Mouse (Mus musculus) heart, postnatal 25 days (tissue): ENCODE results near the gene Glra1. TPM values are rescaled to one million over a fixed set of nuclear protein-coding genes. Genes with fewer than 3 reads are reported as not detected.

Source experiments
- DNase-seq: peaks from one replicate; pipeline ENCODE4 v3.0.0; 2022; ENCODE audit warnings: low spot score
- intact Hi-C: fragments of 180-260 bp; cut with DNase I; formaldehyde crosslinking; loops from one replicate; pipeline ENCODE4 v1.15.1; 2025
- total RNA-seq, 2 experiments: library from RNA; stranded (reverse); gene quantifications; 2 replicates each; pipeline ENCODE4 v1.2.3; 2021

The Glra1 gene
- total RNA-seq, 2 experiments from 2014 or later, result not detected

DNA sequence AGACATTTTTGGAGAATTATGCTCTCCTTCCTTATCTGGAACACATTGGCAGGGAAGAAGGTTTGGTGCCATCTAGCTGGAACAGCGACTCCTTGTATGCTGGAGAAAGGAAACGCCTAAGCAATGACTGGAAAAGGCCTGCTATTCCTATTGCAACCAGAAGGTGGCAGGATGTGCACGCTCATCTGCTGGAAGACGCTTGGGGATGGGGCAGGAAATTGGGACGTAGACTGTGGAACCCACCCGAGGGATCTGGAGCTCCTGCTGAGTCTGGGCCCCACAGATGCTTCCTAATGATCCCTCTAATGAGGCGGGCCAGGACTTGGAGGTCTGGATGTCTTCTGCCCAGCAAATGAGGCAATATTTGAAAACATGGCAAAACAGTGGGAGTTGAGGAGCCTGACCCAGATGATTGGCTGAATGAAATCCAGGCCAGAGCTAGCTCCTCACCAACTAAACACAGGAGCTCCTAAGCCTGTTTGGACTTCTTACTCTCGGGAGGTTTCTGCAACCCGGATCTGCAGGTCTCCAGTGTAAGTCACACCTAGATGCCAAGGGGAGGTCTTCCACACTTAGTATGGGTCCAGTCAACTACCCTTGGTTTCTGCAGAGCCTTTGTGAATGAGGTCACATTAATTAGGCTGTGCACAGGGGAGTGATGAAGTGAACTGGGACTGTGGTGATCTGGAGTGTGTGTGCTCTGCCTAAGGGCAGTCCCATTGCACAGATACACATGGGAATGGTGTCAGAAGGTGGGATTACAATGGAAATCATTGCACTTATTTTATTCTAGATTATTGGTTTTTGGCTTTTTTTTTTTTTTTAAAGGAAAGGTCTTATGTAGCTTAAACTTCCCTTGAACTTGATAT is 89.0 kb downstream of the Glra1 start:
- no peak for DNase-seq
- intact Hi-C loops, result loop anchor here (1.0 kb wide), 2 partner anchors 472 to 586 kb away; no protein-coding TSS in a partner anchor

DNA sequence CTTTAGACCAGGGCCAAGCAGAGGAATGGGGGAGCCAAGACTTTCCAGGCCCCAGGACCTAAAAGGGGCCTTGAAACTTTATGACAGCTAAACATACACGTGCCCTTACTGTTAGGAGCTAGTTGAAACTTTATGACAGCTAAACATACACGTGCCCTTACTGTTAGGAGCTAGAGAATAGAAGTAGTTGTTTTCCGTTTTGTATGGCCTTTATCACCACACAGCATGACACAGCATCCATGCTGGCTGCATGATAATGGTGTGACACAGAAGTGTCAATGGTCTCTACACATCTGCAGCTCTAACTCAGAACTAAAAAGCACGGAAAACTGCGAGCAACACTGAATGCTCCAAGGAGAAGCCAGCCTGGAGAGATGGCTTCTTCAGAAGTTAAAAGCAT is 90.3 kb downstream of the Glra1 start:
- DNase-seq, result no peak
- intact Hi-C loops, result no loop called here

DNA sequence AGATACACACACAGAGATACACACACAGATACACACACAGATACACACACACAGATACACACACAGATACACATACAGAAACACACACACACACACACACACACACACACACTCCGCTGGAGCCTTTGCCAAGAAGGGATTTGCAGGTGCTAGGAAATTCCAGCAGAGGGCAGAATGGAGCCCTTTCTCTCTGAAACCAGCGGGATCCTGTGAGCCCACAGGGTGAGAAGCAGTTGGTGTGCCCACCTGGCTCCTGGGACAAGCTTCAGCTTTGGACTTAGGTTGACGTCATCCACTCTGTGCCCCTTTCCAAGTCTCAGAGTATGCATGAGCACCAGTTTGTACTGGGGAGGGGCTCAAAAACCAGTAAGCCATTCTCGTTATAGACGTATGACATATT is 96.6 kb downstream of the Glra1 start:
- no peak for DNase-seq
- intact Hi-C loops, result no loop called here

DNA sequence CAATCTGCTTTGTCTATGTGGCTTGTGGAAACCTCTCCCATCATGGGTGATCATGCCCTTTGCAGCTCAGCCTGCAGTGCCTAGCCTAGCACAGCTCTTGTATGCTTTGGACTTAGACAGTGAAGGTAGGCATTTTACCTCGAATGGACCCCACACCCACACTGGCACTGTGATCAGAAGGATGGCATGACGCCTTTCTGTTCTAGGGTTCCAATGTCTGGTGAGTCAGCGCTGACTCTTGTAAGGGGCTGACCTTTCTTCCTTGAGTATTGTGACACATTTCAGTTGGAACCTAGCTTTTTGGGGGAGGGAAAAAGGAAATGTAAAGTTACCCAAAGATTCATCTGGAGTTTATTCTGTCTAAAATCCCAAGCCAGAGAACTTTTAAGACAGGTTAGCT is 102.5 kb downstream of the Glra1 start:
- intact Hi-C loops, result no loop called here
- no peak for DNase-seq

DNA sequence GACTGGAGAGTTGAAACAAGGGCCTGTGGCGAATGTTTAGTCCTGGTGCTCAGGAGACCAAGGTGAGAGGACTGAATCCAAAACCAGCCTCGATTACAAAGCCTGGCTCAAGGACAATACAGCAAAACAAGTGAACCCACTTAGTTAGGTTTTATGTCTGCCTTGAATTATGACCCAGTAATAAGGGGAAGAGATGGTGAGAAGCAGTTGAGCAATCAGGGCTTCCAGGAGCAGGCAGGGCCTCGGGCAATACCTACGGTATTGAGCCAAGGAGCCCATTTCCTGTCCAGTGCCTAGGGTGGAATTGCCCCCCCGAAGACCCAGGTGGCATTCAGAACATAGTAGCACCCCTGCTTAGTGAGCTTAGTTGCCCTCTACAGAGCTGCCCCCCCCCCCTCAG is 105.1 kb downstream of the Glra1 start:
- intact Hi-C loops, result no loop called here
- no peak for DNase-seq

DNA sequence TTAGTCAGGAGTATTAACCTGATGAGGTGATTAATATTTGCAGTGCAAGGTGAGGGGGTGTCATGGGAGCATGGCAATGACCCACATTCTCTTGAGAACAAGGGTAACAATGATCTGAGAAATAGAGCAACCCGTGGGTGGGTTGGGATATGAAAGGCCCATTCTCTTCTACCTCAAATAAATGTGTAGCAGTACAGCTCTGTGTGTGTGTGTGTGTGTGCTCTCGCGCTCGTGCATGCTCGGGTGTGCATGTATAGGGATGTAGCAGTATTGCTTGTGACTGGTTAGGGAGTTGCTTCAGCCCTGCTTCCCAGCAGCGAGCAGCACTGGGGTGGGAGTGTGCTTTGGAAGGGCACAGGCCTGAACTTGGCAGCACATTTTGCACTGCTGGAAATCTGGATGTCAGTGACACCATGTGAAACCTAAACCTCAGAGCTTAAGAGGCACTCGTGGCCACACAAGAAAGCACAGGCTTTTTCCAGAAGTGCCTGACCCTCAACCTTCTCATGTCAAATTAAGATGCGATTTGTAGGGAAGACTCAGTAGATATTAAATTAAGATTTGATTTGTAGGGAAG is 106.0 kb downstream of the Glra1 start:
- no peak for DNase-seq
- intact Hi-C loops, result no loop called here

DNA sequence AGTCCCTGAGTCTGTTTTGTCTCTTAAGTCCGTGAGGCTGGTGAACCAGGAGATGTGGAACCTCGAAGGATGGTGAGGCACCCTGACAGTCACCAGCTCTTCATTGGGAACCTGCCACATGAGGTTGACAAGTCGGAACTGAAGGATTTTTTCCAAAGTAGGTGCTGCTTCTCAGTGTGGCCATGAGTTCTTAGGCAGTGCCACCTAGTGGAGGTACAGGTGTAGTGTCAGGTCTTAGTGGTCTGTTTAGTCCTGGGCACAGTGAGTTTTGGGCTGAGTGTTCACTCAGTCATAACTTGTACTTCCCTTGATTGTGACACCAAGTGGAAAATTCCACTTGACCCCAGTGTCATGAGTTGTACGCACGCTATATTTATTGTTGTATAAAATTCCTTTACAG is 110.1 kb downstream of the Glra1 start:
- intact Hi-C loops, result no loop called here

DNA sequence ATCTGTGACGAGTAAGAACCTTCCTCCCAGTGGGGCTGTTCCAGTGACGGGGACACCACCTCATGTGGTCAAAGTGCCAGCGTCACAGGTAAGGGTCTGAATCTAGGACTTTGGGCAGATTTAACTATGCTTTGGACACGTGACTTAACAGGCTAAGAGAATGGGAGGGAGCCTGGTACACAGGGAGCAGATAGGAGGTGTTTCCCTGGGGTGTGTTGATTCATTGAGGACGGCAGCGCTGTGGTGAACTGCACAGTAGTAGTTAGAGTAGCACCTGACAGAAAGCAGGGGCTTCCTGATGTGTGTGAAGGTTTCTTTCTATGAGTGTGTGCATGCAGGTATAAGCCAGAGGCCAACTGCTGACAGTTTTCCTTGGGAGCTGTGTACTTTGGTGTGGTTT is 111.8 kb downstream of the Glra1 start:
- intact Hi-C loops, result no loop called here
- no peak for DNase-seq

More for the DNA sequence above, 110.1 kb downstream of the Glra1 start:
- DNase-seq, result no peak

DNA sequence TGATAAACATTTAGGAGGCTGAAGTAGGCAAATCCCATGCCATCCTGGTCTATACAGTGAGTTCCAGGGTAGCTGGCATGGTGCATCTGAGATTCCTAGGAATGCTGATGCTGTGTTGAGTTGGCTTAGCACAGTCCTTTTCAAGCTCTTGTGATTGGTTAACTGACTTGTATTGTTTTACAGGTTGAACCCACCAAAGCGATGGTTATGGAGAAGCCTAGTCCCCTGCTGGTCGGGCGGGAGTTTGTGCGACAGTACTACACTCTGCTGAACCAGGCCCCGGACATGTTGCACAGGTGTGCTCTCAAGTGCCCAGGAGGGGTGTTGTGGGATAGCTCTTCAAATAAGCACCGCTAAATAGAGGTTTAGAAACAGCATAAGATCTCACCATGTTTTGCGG is 122.6 kb downstream of the Glra1 start:
- DNase-seq, result no peak
- intact Hi-C loops, result no loop called here

DNA sequence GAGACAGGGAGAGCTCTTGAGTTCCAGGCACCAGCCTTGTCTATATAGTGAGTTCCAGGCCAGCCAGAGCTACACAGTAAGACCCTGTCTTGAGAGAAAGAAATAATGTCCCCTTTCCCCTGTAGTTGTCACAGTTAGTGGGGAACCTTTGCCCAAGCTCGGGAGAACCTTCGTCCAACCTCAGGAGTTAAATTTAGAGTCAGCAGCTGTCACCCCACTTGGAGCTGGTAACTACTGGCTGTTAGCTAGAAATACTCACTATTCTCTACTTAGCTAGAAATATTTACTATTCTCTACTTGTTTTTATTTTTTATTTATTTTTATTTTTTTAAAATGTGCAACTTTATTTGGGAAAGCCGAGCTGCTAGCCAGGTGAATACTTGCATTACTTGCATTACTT is 134.8 kb downstream of the Glra1 start:
- DNase-seq, result no peak
- intact Hi-C loops, result no loop called here

DNA sequence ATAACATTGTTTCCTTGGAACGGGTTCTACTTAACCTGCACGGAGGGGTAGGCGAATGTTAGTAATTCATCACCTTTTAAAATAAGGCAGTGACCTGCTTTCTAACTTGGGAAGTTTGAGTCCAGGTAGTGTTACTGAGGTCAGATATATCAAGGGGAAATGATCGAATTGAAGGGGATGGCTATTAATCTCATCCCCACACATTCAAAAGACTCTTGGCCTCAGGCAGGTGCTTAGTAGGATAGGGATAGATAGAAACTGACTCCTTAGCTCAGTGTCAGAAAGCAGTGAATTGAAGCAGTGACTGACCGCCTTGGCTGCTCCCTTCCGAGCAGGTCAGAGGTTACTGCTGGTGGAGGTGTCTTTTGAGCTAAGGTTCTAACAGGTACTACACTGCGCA is 136.5 kb downstream of the Glra1 start:
- intact Hi-C loops, result no loop called here
- no peak for DNase-seq

DNA sequence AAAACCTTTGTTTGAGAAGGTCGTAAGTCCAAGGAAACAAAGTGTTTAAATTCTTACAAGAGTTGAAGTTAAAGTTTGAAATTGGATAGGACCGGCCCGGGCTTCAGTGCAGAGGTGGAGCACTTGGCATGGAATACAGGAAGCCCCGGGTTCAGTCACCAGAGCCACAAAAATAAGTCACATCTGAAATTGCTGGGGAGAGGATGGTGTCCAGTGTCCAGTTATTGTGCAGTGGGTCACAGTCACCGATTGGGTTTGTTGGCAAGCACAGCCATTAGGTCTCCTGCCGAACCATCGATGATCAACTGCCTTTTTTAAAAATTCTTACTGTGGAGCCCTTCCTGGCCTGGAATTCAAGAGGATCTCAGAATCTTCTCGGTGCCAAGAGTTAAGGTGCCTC is 137.2 kb downstream of the Glra1 start:
- DNase-seq, result no peak
- intact Hi-C loops, result no loop called here

DNA sequence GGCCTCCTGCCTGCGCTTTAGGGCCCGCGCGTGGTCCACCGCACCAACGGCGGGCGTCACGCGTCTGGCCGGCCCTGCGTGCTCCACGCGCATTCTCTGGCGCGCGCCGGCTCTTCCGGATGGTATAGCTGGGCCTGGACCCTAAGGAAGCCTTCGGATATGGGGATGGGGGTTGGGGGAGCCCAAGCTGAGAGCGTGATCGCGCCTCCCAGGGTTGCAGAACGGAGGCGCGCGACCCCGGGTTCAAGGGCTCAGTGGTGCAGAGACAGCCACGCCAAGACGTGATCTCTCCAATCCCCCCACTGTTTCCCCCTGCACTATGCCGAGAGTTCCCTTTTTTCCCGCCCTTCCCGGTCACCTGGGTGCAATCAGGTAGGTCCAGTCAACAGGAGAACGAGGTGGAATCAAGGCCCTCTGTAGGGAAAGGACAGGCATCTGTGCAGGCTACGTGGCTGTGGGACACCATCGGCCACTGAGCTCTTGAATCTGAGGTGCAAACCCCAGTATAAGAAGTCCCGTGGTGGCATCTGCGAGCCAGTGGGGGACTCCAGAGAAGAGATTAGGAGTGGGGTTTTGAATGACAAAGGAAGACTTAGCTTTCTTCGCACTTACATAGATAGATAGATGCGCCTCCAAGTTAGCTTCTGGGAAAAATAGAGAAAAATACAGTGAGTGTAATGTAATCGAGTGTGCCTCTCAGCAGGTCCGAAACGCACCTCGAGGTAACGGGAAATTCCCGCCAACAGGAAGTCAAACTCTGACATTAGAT is 137.9 kb downstream of the Glra1 start:
- no peak for DNase-seq
- intact Hi-C loops, result no loop called here

DNA sequence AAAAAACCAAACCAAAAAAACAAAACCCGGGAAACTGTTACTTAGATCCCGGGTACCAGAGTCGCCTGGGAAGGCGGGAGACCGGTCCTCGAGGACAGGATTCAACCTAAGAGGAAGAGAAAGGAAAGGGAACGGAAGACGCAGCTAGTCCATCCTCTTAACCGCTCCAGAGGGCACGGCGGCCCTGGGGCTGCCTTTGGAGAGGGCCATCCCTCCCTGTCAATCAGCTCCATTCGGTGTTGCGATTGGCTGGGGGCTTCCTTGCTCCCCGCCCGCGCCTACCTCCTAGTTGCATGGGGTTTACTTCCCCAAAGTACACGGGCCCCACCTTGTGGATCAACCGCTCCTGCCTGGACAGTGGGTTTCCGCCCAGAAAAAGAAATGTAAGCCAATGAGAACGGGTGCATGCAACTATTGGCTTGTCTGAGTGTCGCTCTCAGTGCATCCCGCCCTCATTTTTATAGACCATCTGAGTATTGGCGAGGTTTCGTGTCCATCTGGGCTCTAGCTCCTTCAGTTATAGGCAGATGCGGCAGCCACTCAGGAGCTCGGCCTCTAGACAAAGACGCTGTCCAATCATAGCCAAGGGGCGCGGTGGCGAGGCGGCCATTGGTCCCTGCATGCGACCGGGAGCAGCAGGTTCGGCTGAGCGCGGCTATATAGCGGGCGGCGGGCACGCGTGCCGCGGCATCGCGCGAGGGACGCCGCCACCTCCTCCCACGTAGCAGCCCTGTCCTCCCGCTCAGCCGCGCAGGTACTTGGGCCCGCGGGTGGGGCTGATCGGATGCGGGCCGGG is 138.8 kb downstream of the Glra1 start, which contains the start of gene G3bp1:
Gene G3bp1 (plus strand): TSS at position 638 of the 796 bp plus-strand sequence.
- intact Hi-C loops, result no loop called here
- peak; percentile 100 for DNase-seq

DNA sequence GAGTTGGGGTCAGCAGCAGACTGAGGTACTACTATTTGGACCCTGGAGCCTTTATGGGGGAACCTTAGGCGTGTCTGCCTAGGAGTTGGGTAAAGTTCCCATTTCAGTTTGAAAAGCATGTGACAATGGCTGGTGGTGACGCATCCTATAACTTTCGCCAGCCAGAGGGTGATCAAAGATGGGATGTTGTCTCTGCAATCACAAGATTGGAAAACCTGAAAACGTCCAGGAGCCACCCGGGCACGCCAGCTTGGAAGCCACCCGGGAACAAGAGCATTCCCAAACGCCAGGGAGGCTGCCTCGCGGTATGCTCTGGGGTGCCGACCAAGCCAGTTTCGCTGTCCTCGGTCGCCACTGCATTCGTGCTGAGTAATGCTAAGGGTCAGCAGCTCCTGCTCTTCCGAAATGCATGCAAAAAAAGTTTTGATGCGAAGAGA is 139.4 kb downstream of the Glra1 start:
- intact Hi-C loops, result no loop called here
- DNase-seq, result no peak

DNA sequence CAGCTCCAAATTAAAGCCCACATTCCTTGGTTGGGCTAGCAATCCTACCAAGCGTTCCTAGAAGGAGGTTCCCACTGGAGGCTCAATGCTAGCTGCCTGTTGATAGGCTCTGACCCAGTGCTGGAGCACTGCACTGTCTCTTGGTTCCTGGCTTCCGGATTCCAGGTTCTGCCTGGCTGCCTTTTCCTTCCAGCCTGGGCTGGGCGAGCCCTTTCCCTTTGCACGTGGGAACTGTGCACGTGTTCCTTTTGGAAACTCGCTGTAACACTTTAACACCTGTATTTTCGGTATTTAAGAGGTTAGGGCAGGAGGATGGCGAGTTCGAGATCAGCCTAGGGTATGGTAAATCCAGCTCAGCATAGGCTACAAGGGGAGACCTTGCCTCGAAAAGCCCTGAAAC is 140.0 kb downstream of the Glra1 start:
- peak; percentile 22 for DNase-seq

DNA sequence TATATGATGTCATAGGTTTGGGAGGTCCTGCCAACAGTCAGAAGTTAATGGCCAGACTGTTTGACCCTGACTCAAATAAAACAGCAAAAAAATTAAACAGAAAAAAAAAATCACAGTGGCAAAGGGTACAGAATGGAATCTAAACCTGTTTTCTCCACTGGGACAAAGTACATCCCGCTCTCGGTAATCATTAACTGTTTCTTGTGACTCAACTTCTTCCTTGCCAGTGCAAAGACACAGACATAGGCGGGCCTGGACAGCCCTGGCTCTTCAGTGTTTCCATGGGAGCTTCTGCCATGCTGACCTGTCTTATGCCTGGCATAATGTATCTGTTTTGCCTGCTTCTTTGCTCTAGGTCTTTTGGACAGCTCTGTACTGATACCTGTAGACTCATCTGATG is 142.8 kb downstream of the Glra1 start:
- no peak for DNase-seq
- intact Hi-C loops, result no loop called here

More for the DNA sequence above, 140.0 kb downstream of the Glra1 start:
- intact Hi-C loops, result no loop called here

DNA sequence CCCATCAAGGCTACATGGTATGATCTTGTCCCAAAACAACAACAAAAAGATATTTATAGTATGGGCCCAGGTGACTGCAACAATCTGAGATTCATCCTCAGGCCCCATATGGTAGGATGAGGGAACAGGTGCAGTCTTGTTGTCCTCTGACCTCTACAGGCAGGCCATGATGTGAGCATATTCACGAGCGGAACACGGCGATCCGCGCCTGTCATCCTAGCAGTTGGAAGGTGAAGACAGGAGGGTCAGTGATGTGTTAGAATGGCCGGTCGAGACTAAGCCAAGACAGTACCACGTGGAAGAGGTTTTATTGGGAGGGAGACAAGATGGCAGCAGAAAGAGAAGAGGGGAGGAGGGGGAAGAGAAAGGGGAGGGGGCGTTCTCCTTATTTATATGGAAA is 143.3 kb downstream of the Glra1 start:
- DNase-seq, result no peak
- intact Hi-C loops, result no loop called here
